Mouse (Mus musculus): ENCODE data around the gene Wdr1. TPM values are rescaled to one million over a fixed set of nuclear protein-coding genes. Genes with fewer than 3 reads are reported as not detected.

Wdr1 gene
- polyA plus RNA-seq (2017; shearing (Covaris generic)), result 523 TPM

DNA sequence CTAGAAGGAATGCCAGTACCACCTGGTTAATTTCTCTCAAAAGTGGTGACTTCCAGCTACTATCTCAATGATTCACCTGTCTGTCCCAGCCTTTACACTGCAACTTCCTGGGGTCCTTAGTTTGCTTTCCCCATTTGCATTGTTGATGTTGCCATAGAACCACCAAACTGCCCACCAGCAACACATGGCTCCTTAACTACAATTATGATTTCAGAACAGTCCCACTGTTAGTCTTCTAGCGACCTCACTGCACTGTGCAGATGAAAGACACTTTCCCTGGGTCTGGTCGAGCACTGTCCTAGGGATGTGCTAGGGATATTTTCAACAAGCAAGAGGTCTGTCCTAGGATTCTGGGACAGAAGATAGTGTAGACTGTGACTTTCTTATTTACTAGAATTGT is at the start of gene Wdr1:
Gene Wdr1 (minus strand): TSS at position 101 of the 400 bp plus-strand sequence.

DNA sequence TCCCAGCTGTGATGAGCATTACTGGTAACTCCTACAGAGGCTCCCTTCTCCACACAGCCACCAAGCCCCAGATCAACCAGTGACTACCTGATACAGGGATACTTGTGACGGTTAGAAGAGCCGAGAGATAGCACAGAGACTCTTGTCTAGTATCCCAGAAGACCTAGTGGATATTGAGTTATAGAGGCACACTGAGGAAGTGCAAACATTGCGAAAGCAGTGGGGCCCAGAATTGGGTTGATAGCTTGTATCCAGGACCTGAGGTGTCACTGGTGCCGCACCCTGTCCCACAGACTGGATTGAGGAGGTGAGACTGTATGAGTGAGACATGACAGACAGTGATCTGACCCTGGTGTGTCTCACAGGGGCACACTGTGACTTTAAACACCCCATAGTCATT is 60.0 kb downstream of the Wdr1 start, which contains the start of gene Slc2a9:
Gene Slc2a9 (minus strand): TSS at position 152 of the 400 bp plus-strand sequence.

Other genes starting within 250 kb of the Wdr1 start
- not detected for gene Drd5, start 243.9 kb downstream of the Wdr1 start, polyA plus RNA-seq (2017; shearing (Covaris generic))
- 8.8 TPM for gene Slc2a9, start 60.1 kb downstream of the Wdr1 start, polyA plus RNA-seq (2017; shearing (Covaris generic))
- 1.7 TPM for gene Zfp518b, start 121.6 kb upstream of the Wdr1 start, polyA plus RNA-seq (2017; shearing (Covaris generic))

Measured in inflammation-experienced regulatory T-cells, adult 16 weeks (primary cell).